Mouse (Mus musculus): ENCODE measurements around the gene Gpd1.

- TF ChIP-seq CTCF (IDR thresholded peaks at IDR 0.05; ENCODE audit: borderline replicate concordance, control insufficient read depth, extremely low read depth, insufficient read depth, low read length, poor library complexity), result no peak
- TF ChIP-seq POLR2A (IDR thresholded peaks at IDR 0.05; ENCODE audit: control insufficient read depth, extremely low read depth, insufficient read depth, low read length, poor library complexity), result no peak
Observed at GRCm38 (mm10) chr15:99731678-99732077, 14.4 kb downstream of the Gpd1 start.

All from thymus, adult 2 months (tissue).